Mouse (Mus musculus) midbrain, embryonic 16.5 days (tissue): ENCODE results near the gene Ddx43. TPM values are rescaled to one million over a fixed set of nuclear protein-coding genes. Genes with fewer than 3 reads are reported as not detected.

Experiments
- ATAC-seq: fragments of 200-750 bp; cut with Nextera tagmentation; 2 replicates; pipeline ENCODE4 v1.8.0; 2017; ENCODE audit warnings: moderate TSS enrichment
- H3K27ac ChIP-seq: fragments of 300-500 bp; sonication (generic); 2 replicates; pipeline ENCODE4 v1.5.1; 2014; ENCODE audit warnings: mild to moderate bottlenecking, low read length, mixed read lengths
- H3K27me3 ChIP-seq: fragments of 300-500 bp; sonication (generic); 2 replicates; pipeline ENCODE4 v1.6.1; 2014; ENCODE audit warnings: low read depth, low read length, mixed read lengths; ENCODE audit not compliant: control insufficient read depth, insufficient read depth
- H3K36me3 ChIP-seq: fragments of 300-500 bp; sonication (generic); 2 replicates; pipeline ENCODE4 v1.6.1; 2014; ENCODE audit warnings: mild to moderate bottlenecking, low read length, moderate library complexity, mixed read lengths; ENCODE audit not compliant: control insufficient read depth, insufficient read depth
- H3K4me1 ChIP-seq: fragments of 300-500 bp; sonication (generic); 2 replicates; pipeline ENCODE4 v1.6.1; 2014; ENCODE audit warnings: mild to moderate bottlenecking, low read length, mixed read lengths; ENCODE audit not compliant: control insufficient read depth, insufficient read depth
- H3K4me2 ChIP-seq: fragments of 300-500 bp; sonication (generic); 2 replicates; pipeline ENCODE4 v1.6.1; 2014; ENCODE audit warnings: mild to moderate bottlenecking, low read length, mixed read lengths
- H3K4me3 ChIP-seq: fragments of 300-500 bp; sonication (generic); 2 replicates; pipeline ENCODE4 v1.5.1; 2014; ENCODE audit warnings: low read depth, mild to moderate bottlenecking, low read length, moderate library complexity, mixed read lengths
- H3K9ac ChIP-seq: fragments of 300-500 bp; sonication (generic); 2 replicates; pipeline ENCODE4 v1.6.1; 2014; ENCODE audit warnings: low read depth, low read length, mixed read lengths
- H3K9me3 ChIP-seq: fragments of 300-500 bp; sonication (generic); replicated peaks from 2 replicates; pipeline ENCODE4 v1.6.1; 2014; ENCODE audit warnings: mild to moderate bottlenecking, low read length, mixed read lengths; ENCODE audit not compliant: control insufficient read depth, poor library complexity, severe bottlenecking
- WGBS: fragments of 180-500 bp; shearing (Covaris S2); extraction: QIAGEN DNeasy Blood & Tissue Kit; methylation state at CpG from one replicate; pipeline ENCODE4 v1.1.7; 2014; 5-methylcytosine and 5-hydroxymethylcytosine counted together
- polyA plus RNA-seq: library from polyadenylated mRNA; unstranded; fragments of >200 nt; fragmentation: Nextera tagmentation; extraction: Ambion mirVana; gene quantifications from 2 replicates; pipeline ENCODE4 v1.2.1, GENCODE M21; 2015

The Ddx43 gene
- polyA plus RNA-seq, 1 experiment from 2014 or later, result 0.36 TPM

DNA sequence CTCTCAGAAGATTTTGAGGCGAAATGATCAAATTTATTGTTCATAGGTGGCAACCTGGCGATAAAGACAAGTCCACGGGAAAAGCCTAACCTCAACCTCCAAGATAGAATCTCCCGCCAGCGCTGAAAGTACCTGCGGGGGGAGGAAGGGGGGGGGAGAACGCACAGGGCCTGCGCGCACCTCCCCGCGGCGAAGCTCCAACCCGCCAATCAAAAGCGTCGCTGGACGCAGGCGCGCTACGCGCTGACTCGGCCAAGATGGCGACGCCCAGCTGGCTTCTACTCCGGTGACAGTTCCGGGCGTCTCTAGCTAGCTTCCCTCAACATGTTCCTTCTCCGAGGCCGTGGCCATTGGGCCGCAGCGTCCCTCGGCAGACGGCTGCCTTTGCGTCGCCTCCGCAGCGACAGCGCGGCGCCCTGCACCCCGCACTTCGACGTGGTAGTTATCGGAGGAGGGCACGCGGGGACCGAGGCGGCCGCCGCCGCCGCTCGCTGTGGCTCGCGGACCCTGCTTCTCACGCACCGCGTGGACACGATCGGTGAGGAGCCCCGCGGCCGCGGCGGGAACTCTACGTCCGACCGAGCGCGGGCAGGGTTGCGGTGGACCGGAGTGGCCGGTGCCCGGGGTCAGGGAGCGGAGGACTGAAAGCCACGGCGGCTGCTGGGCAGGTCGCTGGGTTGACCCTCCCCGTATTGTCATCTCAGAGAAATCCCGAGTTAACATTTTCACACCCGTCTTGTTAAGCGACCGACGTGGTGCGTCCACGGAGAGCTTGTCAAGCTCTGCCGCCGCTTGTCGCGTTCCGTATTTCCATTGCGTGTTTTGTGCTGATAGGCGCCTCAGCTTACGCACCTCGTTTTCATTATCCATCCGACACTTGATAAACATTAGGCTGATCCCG is 52.6 kb downstream of the Ddx43 start, which contains the start of the genes Mto1 and Gm17324:
Mto1 (plus strand) TSS at position 236 of the 901 bp plus-strand sequence.
Gm17324 (minus strand) TSS at position 814 of the 901 bp plus-strand sequence.
- Histone ChIP-seq H3K27me3 (peaks cover 28% of the 10 kb centered on the region), H3K4me3 (peak within 1 kb of the TSS; percentile 96), H3K4me2 (peak within 1 kb of the TSS; percentile 66), H3K9me3 (no peaks in the 10 kb centered on the region), H3K36me3 (peaks cover 4% of the 10 kb centered on the region), H3K4me1 (peaks cover 8% of the 10 kb centered on the region), H3K27ac (peak within 1 kb of the TSS; percentile 96), H3K9ac (peak within 1 kb of the TSS; percentile 96)
- peak; percentile 95 for ATAC-seq
- under 1% methylated on average over 96 of the region's 96 CpGs for WGBS

DNA sequence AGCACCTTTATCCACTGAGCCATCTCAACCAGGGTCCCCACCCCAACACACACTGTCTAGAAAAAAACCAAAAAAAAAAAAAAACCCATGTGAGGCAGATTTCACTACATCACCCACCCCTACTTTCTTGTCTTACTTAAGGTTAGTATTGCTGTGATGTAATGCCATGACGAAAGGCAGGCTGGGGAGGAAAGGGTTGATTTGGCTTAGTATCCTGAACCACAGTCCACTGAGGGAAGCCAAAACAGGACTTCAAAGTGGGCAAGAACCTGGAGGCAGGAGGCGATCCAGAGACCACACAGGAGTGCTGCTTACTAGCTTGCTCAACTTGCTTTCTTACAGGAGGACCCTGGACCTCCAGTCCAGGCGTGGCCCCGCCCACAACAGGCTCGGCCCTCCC is 54.8 kb downstream of the Ddx43 start:
- Histone ChIP-seq H3K27ac (no peak overlapping the region), H3K9ac (no peak overlapping the region), H3K27me3 (peaks cover 13% of the 10 kb centered on the region), H3K36me3 (peaks cover 9% of the 10 kb centered on the region), H3K4me3 (no peak overlapping the region), H3K4me1 (peaks cover 8% of the 10 kb centered on the region), H3K9me3 (no peaks in the 10 kb centered on the region), H3K4me2 (no peak overlapping the region)
- ATAC-seq, result no peak
- WGBS, result 77% methylated on average over 5 of the region's 5 CpGs

DNA sequence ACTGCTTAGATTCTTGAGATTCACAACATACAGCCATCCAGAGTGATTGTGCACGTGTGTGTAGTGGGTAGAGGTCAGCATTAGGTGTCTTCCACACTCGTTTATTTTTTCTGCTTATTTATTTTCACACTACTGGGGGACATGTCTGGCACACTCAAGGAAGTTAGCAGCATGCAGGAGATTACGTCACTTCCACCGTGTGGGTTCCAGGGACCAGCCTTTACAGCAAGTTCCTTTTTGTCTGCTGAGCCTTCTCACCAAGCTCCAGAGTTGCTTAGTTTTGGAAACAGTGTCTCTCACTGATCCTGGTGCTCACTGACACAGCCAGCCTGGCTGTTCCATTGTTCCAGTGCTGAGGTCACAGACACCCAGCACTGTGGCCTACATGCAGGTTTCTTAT is 55.8 kb downstream of the Ddx43 start:
- H3K4me3 ChIP-seq, result no peak overlapping the region
- peaks cover 9% of the 10 kb centered on the region for H3K36me3 ChIP-seq
- no peaks in the 10 kb centered on the region for H3K9me3 ChIP-seq
- H3K27ac ChIP-seq, result no peak overlapping the region
- H3K4me2 ChIP-seq, result no peak overlapping the region
- H3K9ac ChIP-seq, result no peak overlapping the region
- peaks cover 8% of the 10 kb centered on the region for H3K4me1 ChIP-seq
- peaks cover 3% of the 10 kb centered on the region; the same call in 1 of the 2 replicates for H3K27me3 ChIP-seq
- ATAC-seq, result no peak
- 89% methylated on average over 4 of the region's 4 CpGs for WGBS

DNA sequence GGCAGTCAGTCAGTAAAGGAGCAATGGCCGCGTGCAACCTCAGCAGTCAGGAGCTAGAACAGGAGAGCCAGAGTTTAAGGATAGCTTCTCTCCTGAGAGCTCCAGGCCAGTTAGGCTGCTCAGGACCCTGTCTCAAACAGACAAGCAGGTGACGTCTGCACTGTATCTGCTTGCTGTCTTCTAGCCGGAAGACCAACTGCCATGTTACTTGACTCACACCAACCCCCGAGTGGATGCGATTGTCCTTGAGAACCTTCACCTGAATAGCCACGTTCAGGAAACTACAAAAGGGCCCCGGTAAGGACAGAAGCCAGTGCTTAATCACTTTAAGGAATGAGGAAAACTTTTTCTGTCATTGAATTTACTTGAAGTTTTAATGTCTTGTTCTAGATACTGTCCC is 61.4 kb downstream of the Ddx43 start:
- peaks cover 25% of the 10 kb centered on the region for H3K36me3 ChIP-seq

DNA sequence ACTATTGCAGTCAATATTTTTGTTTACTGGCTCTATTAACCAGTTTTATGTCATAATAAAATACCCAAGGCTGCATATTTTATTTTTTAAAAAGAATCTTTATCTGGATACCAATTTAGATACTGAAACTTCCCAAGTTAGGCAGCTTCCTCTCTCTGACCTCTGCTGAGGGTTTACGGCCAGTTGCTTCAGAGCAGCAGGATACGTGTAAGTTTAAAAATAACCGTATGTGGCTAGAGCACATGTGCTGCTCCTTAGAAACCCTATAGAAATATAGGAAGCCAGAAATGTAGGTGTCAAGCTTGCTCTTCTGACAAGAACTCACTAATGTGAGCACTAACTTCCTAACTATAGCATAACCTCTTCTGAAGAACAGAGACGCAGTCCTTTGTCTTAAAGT is 67.8 kb downstream of the Ddx43 start:
- Histone ChIP-seq H3K27ac (no peak overlapping the region), H3K4me2 (no peak overlapping the region), H3K27me3 (no peaks in the 10 kb centered on the region), H3K9ac (no peak overlapping the region), H3K4me3 (no peak overlapping the region), H3K9me3 (no peaks in the 10 kb centered on the region), H3K36me3 (peaks cover 42% of the 10 kb centered on the region), H3K4me1 (no peaks in the 10 kb centered on the region)
- no peak for ATAC-seq
- 93% methylated on average over 4 of the region's 4 CpGs for WGBS

More for the DNA sequence above, 61.4 kb downstream of the Ddx43 start:
- H3K27me3 ChIP-seq, result no peaks in the 10 kb centered on the region
- no peak overlapping the region for H3K27ac ChIP-seq
- ATAC-seq, result no peak
- H3K4me2 ChIP-seq, result no peak overlapping the region
- no peak overlapping the region for H3K9ac ChIP-seq
- 93% methylated on average over 8 of the region's 8 CpGs for WGBS
- H3K4me1 ChIP-seq, result no peaks in the 10 kb centered on the region
- H3K4me3 ChIP-seq, result no peak overlapping the region
- no peaks in the 10 kb centered on the region for H3K9me3 ChIP-seq

DNA sequence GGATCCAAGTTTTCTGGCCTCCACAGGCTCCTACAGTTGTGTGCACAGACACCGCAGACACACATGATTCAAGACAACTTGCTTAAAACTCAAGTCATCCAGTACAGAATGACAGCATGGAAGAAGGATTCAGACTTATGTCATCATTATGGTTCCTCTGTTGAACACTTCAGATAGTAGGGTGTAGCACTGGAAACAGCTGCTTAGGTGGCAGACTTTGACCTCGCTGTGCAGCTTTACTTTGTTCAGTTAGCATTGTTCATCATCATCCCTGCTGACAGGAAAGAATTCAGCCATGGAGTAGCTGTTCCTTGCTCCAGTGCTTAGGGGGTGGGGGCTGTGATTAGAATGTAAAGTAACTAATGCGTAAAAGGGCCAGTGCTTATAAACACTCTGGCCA is 70.1 kb downstream of the Ddx43 start:
- H3K9me3 ChIP-seq, result no peaks in the 10 kb centered on the region
- no peak overlapping the region for H3K27ac ChIP-seq
- peaks cover 42% of the 10 kb centered on the region for H3K36me3 ChIP-seq
- H3K27me3 ChIP-seq, result no peaks in the 10 kb centered on the region
- H3K4me1 ChIP-seq, result no peaks in the 10 kb centered on the region
- H3K4me2 ChIP-seq, result no peak overlapping the region
- 87% methylated on average over 3 of the region's 3 CpGs for WGBS
- no peak overlapping the region for H3K4me3 ChIP-seq
- no peak for ATAC-seq
- H3K9ac ChIP-seq, result no peak overlapping the region

Other genes starting within 250 kb of the Ddx43 start
- gene Gsta4, start 213.0 kb upstream of the Ddx43 start, polyA plus RNA-seq, result 14.3 and 18.5 TPM in 2 replicates
- not detected in 2 replicates for gene Gsta1, start 165.1 kb upstream of the Ddx43 start, polyA plus RNA-seq
- gene Gm3776, start 138.6 kb upstream of the Ddx43 start, polyA plus RNA-seq, result not detected in 2 replicates
- not detected in 2 replicates for gene Gm10639, start 105.9 kb upstream of the Ddx43 start, polyA plus RNA-seq
- gene Omt2a, start 81.0 kb upstream of the Ddx43 start, polyA plus RNA-seq, result not detected in 2 replicates
- not detected in 2 replicates for gene Omt2b, start 68.2 kb upstream of the Ddx43 start, polyA plus RNA-seq
- not detected in 2 replicates for gene Gsta2, start 40.0 kb upstream of the Ddx43 start, polyA plus RNA-seq
- gene Dppa5a, start 27.6 kb upstream of the Ddx43 start, polyA plus RNA-seq, result 7.4 and 8.3 TPM in 2 replicates
- gene Ooep, start 17.1 kb upstream of the Ddx43 start, polyA plus RNA-seq, result 6.9 and 9.1 TPM in 2 replicates
- 0.53 and 0.74 TPM in 2 replicates for gene Cgas, start 47.5 kb downstream of the Ddx43 start, polyA plus RNA-seq
- 27.9 and 29.3 TPM in 2 replicates for gene Mto1, start 52.4 kb downstream of the Ddx43 start, polyA plus RNA-seq
- 1.7 and 2.1 TPM in 2 replicates for gene Gm17324, start 53.0 kb downstream of the Ddx43 start, polyA plus RNA-seq
- gene Eef1a1, start 93.4 kb downstream of the Ddx43 start, polyA plus RNA-seq, result 2,998 and 3,109 TPM in 2 replicates
- 15.9 and 18.5 TPM in 2 replicates for gene Slc17a5, start 192.3 kb downstream of the Ddx43 start, polyA plus RNA-seq
- gene Cd109, start 219.8 kb downstream of the Ddx43 start, polyA plus RNA-seq, result 0.97 and 1.0 TPM in 2 replicates